Mouse (Mus musculus): ENCODE data around the gene Mrc1.

GRCm38 (mm10) chr2:14236920-14237319, 7.7 kb downstream of the Mrc1 start:
- no peak for TF ChIP-seq CTCF (IDR thresholded peaks at IDR 0.05; ENCODE audit: extremely low read depth, insufficient read depth, low read length)
- no peak for TF ChIP-seq POLR2A (IDR thresholded peaks at IDR 0.05; ENCODE audit: extremely low read depth, insufficient read depth, low read length)

All from cortical plate, adult 2 months (tissue).